Mouse (Mus musculus) neural tube, embryonic 15.5 days (tissue): ENCODE results near the gene Ces2f. TPM values are rescaled to one million over a fixed set of nuclear protein-coding genes. Genes with fewer than 3 reads are reported as not detected.
"Not testable (repeated sequence)": the region's sequence is repeated elsewhere in the genome, so short reads cannot be mapped to it uniquely, and the experiment has no call there.

Experiments used
- ATAC-seq: fragments of 200-750 bp; cut with Nextera tagmentation; 2 replicates; pipeline ENCODE4 v1.8.0; 2017; ENCODE audit warnings: mild to moderate bottlenecking, moderate TSS enrichment, moderate library complexity; ENCODE audit not compliant: low FRiP score
- H3K27ac ChIP-seq: fragments of 300-500 bp; sonication (generic); replicated peaks from 2 replicates; pipeline ENCODE4 v1.5.1; 2015; ENCODE audit warnings: mild to moderate bottlenecking, inconsistent platforms
- H3K27me3 ChIP-seq: fragments of 300-500 bp; sonication (generic); replicated peaks from 2 replicates; pipeline ENCODE4 v1.6.1; 2015; ENCODE audit warnings: inconsistent platforms
- H3K36me3 ChIP-seq: fragments of 300-500 bp; sonication (generic); 2 replicates; pipeline ENCODE4 v1.6.1; 2015; ENCODE audit warnings: inconsistent platforms
- H3K4me1 ChIP-seq: fragments of 300-500 bp; sonication (generic); 2 replicates; pipeline ENCODE4 v1.6.1; 2015; ENCODE audit warnings: inconsistent platforms
- H3K4me2 ChIP-seq: fragments of 300-500 bp; sonication (generic); 2 replicates; pipeline ENCODE4 v1.6.1; 2015; ENCODE audit warnings: inconsistent platforms, mild to moderate bottlenecking, moderate library complexity
- H3K4me3 ChIP-seq: fragments of 300-500 bp; sonication (generic); replicated peaks from 2 replicates; pipeline ENCODE4 v1.5.1; 2015; ENCODE audit warnings: mild to moderate bottlenecking, inconsistent platforms
- H3K9ac ChIP-seq: fragments of 300-500 bp; sonication (generic); replicated peaks from 2 replicates; pipeline ENCODE4 v1.6.1; 2015; ENCODE audit warnings: mild to moderate bottlenecking, inconsistent platforms
- H3K9me3 ChIP-seq: fragments of 300-500 bp; sonication (generic); replicated peaks from 2 replicates; pipeline ENCODE4 v1.6.1; 2016; ENCODE audit warnings: inconsistent platforms
- WGBS: fragments of 180-500 bp; shearing (Covaris S2); methylation state at CpG from one replicate; pipeline ENCODE4 v1.1.7; 2015; ENCODE audit warnings: mixed read lengths; 5-methylcytosine and 5-hydroxymethylcytosine counted together
- polyA plus RNA-seq: library from polyadenylated mRNA; unstranded; fragments of >200 nt; fragmentation: Nextera tagmentation; extraction: Ambion mirVana; gene quantifications from 2 replicates; pipeline ENCODE4 v1.2.1, GENCODE M21; 2015

Gene Ces2f
- polyA plus RNA-seq, result 0.13 TPM in 1 of 2 replicates, not detected in the other

- Histone ChIP-seq H3K4me2 (no peak within 1 kb of the TSS), H3K36me3 (no peaks in the 10 kb centered on the region), H3K9ac (no peak within 1 kb of the TSS), H3K9me3 (no peaks in the 10 kb centered on the region), H3K27me3 (no peaks in the 10 kb centered on the region), H3K27ac (no peak within 1 kb of the TSS), H3K4me1 (no peaks in the 10 kb centered on the region), H3K4me3 (no peak within 1 kb of the TSS)
- 87% methylated on average over 4 of the region's 4 CpGs for WGBS
- no peak for ATAC-seq
Observed at GRCm38 (mm10) chr8:104947056-104947455, at the start of gene Ces2f. TSS of gene Ces2f (plus strand) at chr8:104947356.

- WGBS, result 90% methylated on average over 2 of the region's 2 CpGs
- Histone ChIP-seq H3K4me1 (no peaks in the 10 kb centered on the region), H3K9me3 (no peaks in the 10 kb centered on the region), H3K27me3 (no peaks in the 10 kb centered on the region), H3K9ac (no peak overlapping the region), H3K4me2 (no peak overlapping the region), H3K27ac (no peak overlapping the region), H3K36me3 (no peaks in the 10 kb centered on the region), H3K4me3 (no peak overlapping the region)
- ATAC-seq, result no peak
Observed at GRCm38 (mm10) chr8:104901746-104902145, 45.4 kb upstream of the Ces2f start.

- Histone ChIP-seq H3K9me3 (no peaks in the 10 kb centered on the region), H3K27me3 (no peaks in the 10 kb centered on the region), H3K4me2 (no peak overlapping the region), H3K4me1 (no peaks in the 10 kb centered on the region), H3K36me3 (no peaks in the 10 kb centered on the region), H3K4me3 (no peak overlapping the region), H3K27ac (no peak overlapping the region), H3K9ac (no peak overlapping the region)
- no peak for ATAC-seq
- WGBS, result 60% methylated on average over 1 of the region's 1 CpGs
Observed at GRCm38 (mm10) chr8:104907111-104907510, 40.0 kb upstream of the Ces2f start.

GRCm38 (mm10) chr8:104909021-104909420 is 38.1 kb upstream of the Ces2f start:
- not testable (repeated sequence) for H3K4me1 ChIP-seq, H3K36me3 ChIP-seq, H3K4me3 ChIP-seq, H3K27me3 ChIP-seq, H3K27ac ChIP-seq, H3K4me2 ChIP-seq, H3K9ac ChIP-seq, ATAC-seq, H3K9me3 ChIP-seq
- 83% methylated on average over 1 of the region's 1 CpGs for WGBS

GRCm38 (mm10) chr8:104909651-104910050 is 37.5 kb upstream of the Ces2f start:
- not testable (repeated sequence) for H3K9ac ChIP-seq, H3K27ac ChIP-seq, H3K4me3 ChIP-seq, H3K27me3 ChIP-seq, H3K36me3 ChIP-seq, H3K9me3 ChIP-seq, H3K4me2 ChIP-seq, ATAC-seq, H3K4me1 ChIP-seq
- WGBS, result 97% methylated on average over 10 of the region's 10 CpGs

- Histone ChIP-seq H3K4me1 (no peaks in the 10 kb centered on the region), H3K4me2 (no peak within 1 kb of the TSS), H3K27ac (no peak within 1 kb of the TSS), H3K4me3 (no peak within 1 kb of the TSS), H3K27me3 (no peaks in the 10 kb centered on the region), H3K9me3 (no peaks in the 10 kb centered on the region), H3K9ac (no peak within 1 kb of the TSS), H3K36me3 (no peaks in the 10 kb centered on the region)
- 65% methylated on average over 5 of the region's 5 CpGs for WGBS
- ATAC-seq, result no peak
Observed at GRCm38 (mm10) chr8:104925972-104926596, 21.1 kb upstream of the Ces2f start, which contains the start of gene Ces2e. TSS of gene Ces2e (plus strand) at chr8:104926260.

GRCm38 (mm10) chr8:104927301-104927700 is 19.9 kb upstream of the Ces2f start:
- no peak for ATAC-seq
- Histone ChIP-seq H3K4me2 (no peak overlapping the region), H3K4me3 (no peak overlapping the region), H3K9ac (no peak overlapping the region), H3K4me1 (no peaks in the 10 kb centered on the region), H3K36me3 (no peaks in the 10 kb centered on the region), H3K27me3 (no peaks in the 10 kb centered on the region), H3K27ac (no peak overlapping the region), H3K9me3 (no peaks in the 10 kb centered on the region)
- 85% methylated on average over 3 of the region's 3 CpGs for WGBS

- Histone ChIP-seq H3K27me3 (no peaks in the 10 kb centered on the region), H3K9ac (no peak overlapping the region), H3K4me3 (no peak overlapping the region), H3K36me3 (no peaks in the 10 kb centered on the region), H3K27ac (no peak overlapping the region), H3K4me1 (no peaks in the 10 kb centered on the region), H3K9me3 (no peaks in the 10 kb centered on the region), H3K4me2 (no peak overlapping the region)
- WGBS, result 87% methylated on average over 2 of the region's 2 CpGs
- no peak for ATAC-seq
Observed at GRCm38 (mm10) chr8:104944665-104945064, 2.5 kb upstream of the Ces2f start.

GRCm38 (mm10) chr8:104949031-104949430 is 1.9 kb downstream of the Ces2f start:
- H3K27ac ChIP-seq, result no peak overlapping the region
- no peaks in the 10 kb centered on the region for H3K36me3 ChIP-seq
- H3K9ac ChIP-seq, result no peak overlapping the region
- 80% methylated on average over 5 of the region's 5 CpGs for WGBS
- H3K4me3 ChIP-seq, result no peak overlapping the region
- no peaks in the 10 kb centered on the region for H3K4me1 ChIP-seq
- no peaks in the 10 kb centered on the region for H3K9me3 ChIP-seq
- no peak for ATAC-seq
- H3K27me3 ChIP-seq, result no peaks in the 10 kb centered on the region
- H3K4me2 ChIP-seq, result no peak overlapping the region

GRCm38 (mm10) chr8:104961537-104961961 is 14.4 kb downstream of the Ces2f start, which contains the start of gene Ces2g:
TSS of gene Ces2g (plus strand) at chr8:104961718.
- no peak within 1 kb of the TSS for H3K9ac ChIP-seq
- no peak within 1 kb of the TSS for H3K4me2 ChIP-seq
- ATAC-seq, result no peak
- no peaks in the 10 kb centered on the region for H3K4me1 ChIP-seq
- 73% methylated on average over 5 of the region's 5 CpGs for WGBS
- no peak within 1 kb of the TSS for H3K4me3 ChIP-seq
- no peak within 1 kb of the TSS for H3K27ac ChIP-seq
- no peaks in the 10 kb centered on the region for H3K9me3 ChIP-seq
- H3K27me3 ChIP-seq, result no peaks in the 10 kb centered on the region
- H3K36me3 ChIP-seq, result no peaks in the 10 kb centered on the region

GRCm38 (mm10) chr8:104962229-104962901 is 15.2 kb downstream of the Ces2f start:
- WGBS, result 83% methylated on average over 8 of the region's 8 CpGs
- no peaks in the 10 kb centered on the region for H3K9me3 ChIP-seq
- no peak overlapping the region for H3K4me2 ChIP-seq
- no peaks in the 10 kb centered on the region for H3K27me3 ChIP-seq
- H3K27ac ChIP-seq, result no peak overlapping the region
- no peaks in the 10 kb centered on the region for H3K4me1 ChIP-seq
- H3K36me3 ChIP-seq, result no peaks in the 10 kb centered on the region
- no peak overlapping the region for H3K4me3 ChIP-seq
- ATAC-seq, result no peak
- H3K9ac ChIP-seq, result no peak overlapping the region

GRCm38 (mm10) chr8:104963375-104963894 is 16.3 kb downstream of the Ces2f start:
- WGBS, result 94% methylated on average over 4 of the region's 4 CpGs
- H3K9me3 ChIP-seq, result no peaks in the 10 kb centered on the region

More at GRCm38 (mm10) chr8:104963375-104963894, 16.3 kb downstream of the Ces2f start:
- no peaks in the 10 kb centered on the region for H3K27me3 ChIP-seq
- no peak overlapping the region for H3K4me2 ChIP-seq
- no peaks in the 10 kb centered on the region for H3K36me3 ChIP-seq
- H3K4me3 ChIP-seq, result no peak overlapping the region
- ATAC-seq, result no peak
- no peak overlapping the region for H3K9ac ChIP-seq
- no peaks in the 10 kb centered on the region for H3K4me1 ChIP-seq
- H3K27ac ChIP-seq, result no peak overlapping the region
